Mouse (Mus musculus) liver, postnatal 0 days (tissue): ENCODE measurements around the gene Dnal4. TPM values are rescaled to one million over a fixed set of nuclear protein-coding genes. Genes with fewer than 3 reads are reported as not detected.

Experiments
- ATAC-seq: fragments of 200-750 bp; cut with Nextera tagmentation; 2 replicates; pipeline ENCODE4 v1.8.0; 2017; ENCODE audit warnings: mild to moderate bottlenecking, moderate library complexity
- DNase-seq: peaks from one replicate; pipeline ENCODE4 v3.0.0-alpha.2; 2016
- H3K27ac ChIP-seq: fragments of 300-500 bp; sonication (generic); 2 replicates; pipeline ENCODE4 v1.5.1; 2014; ENCODE audit warnings: antibody characterized with exemption, moderate library complexity, mild to moderate bottlenecking, low read depth
- H3K27me3 ChIP-seq: fragments of 300-500 bp; sonication (generic); 2 replicates; pipeline ENCODE4 v1.6.1; 2014; ENCODE audit warnings: low read length, control low read depth, mixed read lengths; ENCODE audit not compliant: insufficient read depth
- H3K36me3 ChIP-seq: fragments of 300-500 bp; sonication (generic); replicated peaks from 2 replicates; pipeline ENCODE4 v1.6.1; 2014; ENCODE audit warnings: mild to moderate bottlenecking, control low read depth, low read length, moderate library complexity, mixed read lengths; ENCODE audit not compliant: insufficient read depth
- H3K4me1 ChIP-seq: fragments of 300-500 bp; sonication (generic); 2 replicates; pipeline ENCODE4 v1.6.1; 2014; ENCODE audit warnings: antibody characterized with exemption, mild to moderate bottlenecking, control low read depth; ENCODE audit not compliant: insufficient read depth
- H3K4me2 ChIP-seq: fragments of 300-500 bp; sonication (generic); 2 replicates; pipeline ENCODE4 v1.6.1; 2014; ENCODE audit warnings: low read depth, mild to moderate bottlenecking, low read length, moderate library complexity, mixed read lengths
- H3K4me3 ChIP-seq: fragments of 300-500 bp; sonication (generic); 2 replicates; pipeline ENCODE4 v1.5.1; 2014; ENCODE audit warnings: low read depth, low read length
- H3K9ac ChIP-seq: fragments of 300-500 bp; sonication (generic); replicated peaks from 2 replicates; pipeline ENCODE4 v1.6.1; 2014; ENCODE audit warnings: mild to moderate bottlenecking, moderate library complexity
- H3K9me3 ChIP-seq: fragments of 300-500 bp; sonication (generic); 2 replicates; pipeline ENCODE4 v1.6.1; 2016; ENCODE audit warnings: mild to moderate bottlenecking, control low read depth, low read length, mixed read lengths
- CTCF ChIP-seq: sonication (generic); IDR thresholded peaks from 2 replicates; pipeline ENCODE4 v1.5.1; 2016; ENCODE audit warnings: antibody characterized with exemption, low read depth
- EP300 ChIP-seq: IDR thresholded peaks from 2 replicates; pipeline ENCODE4 v1.6.1; 2016; ENCODE audit warnings: antibody characterized with exemption, low read depth, mild to moderate bottlenecking
- WGBS: fragments of 180-500 bp; shearing (Covaris S2); extraction: QIAGEN DNeasy Blood & Tissue Kit; methylation state at CpG from one replicate; pipeline ENCODE4 v1.1.7; 2014; ENCODE audit not compliant: insufficient replicate concordance; 5-methylcytosine and 5-hydroxymethylcytosine counted together
- polyA plus RNA-seq: library from polyadenylated mRNA; unstranded; fragments of >200 nt; fragmentation: Nextera tagmentation; extraction: Ambion mirVana; gene quantifications from 2 replicates; pipeline ENCODE4 v1.2.1, GENCODE M21; 2015

The Dnal4 gene
- polyA plus RNA-seq, 1 experiment from 2014 or later, result 9.7 TPM

GRCm38 (mm10) chr15:79760956-79761355 lies 16.7 kb downstream of the Dnal4 start:
- no peak overlapping the region for H3K9ac ChIP-seq
- no peak for DNase-seq
- no peak overlapping the region for H3K4me3 ChIP-seq
- TF ChIP-seq EP300, result no peak
- no peak for TF ChIP-seq CTCF
- no peaks in the 10 kb centered on the region for H3K36me3 ChIP-seq
- H3K27ac ChIP-seq, result no peak overlapping the region
- no peaks in the 10 kb centered on the region for H3K27me3 ChIP-seq
- H3K4me2 ChIP-seq, result no peak overlapping the region
- peaks cover 9% of the 10 kb centered on the region for H3K4me1 ChIP-seq
- H3K9me3 ChIP-seq, result no peaks in the 10 kb centered on the region
- WGBS, result 73% methylated on average over 6 of the region's 6 CpGs
- no peak for ATAC-seq

GRCm38 (mm10) chr15:79757118-79757517 lies 20.5 kb downstream of the Dnal4 start:
- Histone ChIP-seq H3K4me3 (no peak overlapping the region), H3K27me3 (no peaks in the 10 kb centered on the region), H3K36me3 (no peaks in the 10 kb centered on the region), H3K4me2 (no peak overlapping the region), H3K9me3 (no peaks in the 10 kb centered on the region), H3K9ac (no peak overlapping the region), H3K4me1 (peaks cover 11% of the 10 kb centered on the region), H3K27ac (peak overlapping the region; percentile 77)
- WGBS, result 66% methylated on average over 3 of the region's 3 CpGs
- TF ChIP-seq EP300, result no peak
- no peak for TF ChIP-seq CTCF
- ATAC-seq (no peak), DNase-seq (no peak)

- Histone ChIP-seq H3K9me3 (no peaks in the 10 kb centered on the region), H3K4me3 (no peak overlapping the region), H3K36me3 (no peaks in the 10 kb centered on the region), H3K4me1 (peaks cover 15% of the 10 kb centered on the region), H3K27ac (no peak overlapping the region), H3K9ac (no peak overlapping the region), H3K27me3 (no peaks in the 10 kb centered on the region), H3K4me2 (no peak overlapping the region)
- TF ChIP-seq EP300 (no peak), CTCF (no peak)
- no peak for DNase-seq
- WGBS, result 74% methylated on average over 8 of the region's 8 CpGs
- ATAC-seq, result no peak
These were observed 21.5 kb downstream of the Dnal4 start for GRCm38 (mm10) chr15:79755977-79756625.

- no peak for DNase-seq
- Histone ChIP-seq H3K36me3 (no peaks in the 10 kb centered on the region), H3K27ac (no peak overlapping the region), H3K4me1 (peaks cover 15% of the 10 kb centered on the region), H3K9me3 (no peaks in the 10 kb centered on the region), H3K4me3 (no peak overlapping the region), H3K4me2 (no peak overlapping the region), H3K27me3 (no peaks in the 10 kb centered on the region), H3K9ac (no peak overlapping the region)
- 69% methylated on average over 4 of the region's 4 CpGs for WGBS
- TF ChIP-seq CTCF, result no peak
- no peak for TF ChIP-seq EP300
- ATAC-seq, result no peak
These were observed 22.5 kb downstream of the Dnal4 start for GRCm38 (mm10) chr15:79755176-79755575.

- no peaks in the 10 kb centered on the region for H3K9me3 ChIP-seq
- WGBS, result 57% methylated on average over 4 of the region's 4 CpGs
- H3K36me3 ChIP-seq, result no peaks in the 10 kb centered on the region
These were observed 23.8 kb downstream of the Dnal4 start for GRCm38 (mm10) chr15:79753873-79754272.

GRCm38 (mm10) chr15:79753420-79753752 lies 24.3 kb downstream of the Dnal4 start:
- no peak overlapping the region for H3K4me2 ChIP-seq
- WGBS, result 85% methylated on average over 3 of the region's 3 CpGs
- DNase-seq (no peak), ATAC-seq (no peak)
- TF ChIP-seq EP300 (no peak), CTCF (no peak)
- no peak overlapping the region for H3K9ac ChIP-seq
- no peaks in the 10 kb centered on the region for H3K9me3 ChIP-seq
- H3K27ac ChIP-seq, result no peak overlapping the region
- no peaks in the 10 kb centered on the region for H3K27me3 ChIP-seq
- H3K36me3 ChIP-seq, result no peaks in the 10 kb centered on the region
- peaks cover 15% of the 10 kb centered on the region for H3K4me1 ChIP-seq
- no peak overlapping the region for H3K4me3 ChIP-seq

More at GRCm38 (mm10) chr15:79753873-79754272, 23.8 kb downstream of the Dnal4 start:
- Histone ChIP-seq H3K9ac (no peak overlapping the region), H3K4me1 (peaks cover 15% of the 10 kb centered on the region), H3K4me2 (no peak overlapping the region), H3K27me3 (no peaks in the 10 kb centered on the region), H3K27ac (no peak overlapping the region), H3K4me3 (no peak overlapping the region)
- DNase-seq (no peak), ATAC-seq (no peak)
- TF ChIP-seq EP300, result no peak
- no peak for TF ChIP-seq CTCF
